Mouse (Mus musculus) adrenal gland, postnatal 10 days (tissue): ENCODE results near the gene Kbtbd2. TPM values are rescaled to one million over a fixed set of nuclear protein-coding genes. Genes with fewer than 3 reads are reported as not detected.
A peak's percentile ranks its signal among the peaks of the same experiment; 100 is the strongest.

ENCODE experiments used
- DNase-seq: peaks from one replicate; pipeline ENCODE4 v3.0.0; 2021; ENCODE audit warnings: mixed read lengths
- long read RNA-seq, 2 experiments: library from polyadenylated mRNA; stranded (forward); transcript quantifications; one replicate each; pipeline ENCODE4 v2.0.0; 2021
- total RNA-seq, 2 experiments: library from RNA; stranded (reverse); gene quantifications; 2 replicates each; pipeline ENCODE4 v1.2.3; 2021

The Kbtbd2 gene
- 10 to 100 TPM; 36.2 to 36.7 TPM for total RNA-seq
- long read RNA-seq, experiment 1, transcript Kbtbd2-202 (4 exons, 3,816 nt) = major isoform, 11 of 29 reads
- long read RNA-seq, experiment 1, partial matches to known transcripts = 4 of 29 reads
- long read RNA-seq, experiment 1, other reads (novel, unspliced or antisense) = 13 of 29 reads
- long read RNA-seq, experiment 2, transcript Kbtbd2-202 (4 exons, 3,816 nt) = major isoform, 7 of 11 reads
- long read RNA-seq, experiment 2, partial matches to known transcripts = 2 of 11 reads
- long read RNA-seq, experiment 2, other reads (novel, unspliced or antisense) = 1 of 11 reads

GRCm38 (mm10) chr6:56797311-56798151, at the start of gene Kbtbd2:
Gene Kbtbd2, minus strand, starts transcription at chr6:56797813.
- DNase-seq = peak; percentile 95

GRCm38 (mm10) chr6:56844365-56844764, 46.8 kb upstream of the Kbtbd2 start:
- DNase-seq = no peak

GRCm38 (mm10) chr6:56843229-56843628, 45.6 kb upstream of the Kbtbd2 start:
- no peak for DNase-seq

GRCm38 (mm10) chr6:56837621-56838020, 40.0 kb upstream of the Kbtbd2 start:
- DNase-seq = no peak

GRCm38 (mm10) chr6:56837166-56837565, 39.6 kb upstream of the Kbtbd2 start:
- no peak for DNase-seq

GRCm38 (mm10) chr6:56835532-56835931, 37.9 kb upstream of the Kbtbd2 start:
- no peak for DNase-seq

GRCm38 (mm10) chr6:56834769-56835168, 37.2 kb upstream of the Kbtbd2 start:
- no peak for DNase-seq

GRCm38 (mm10) chr6:56832830-56833229, 35.2 kb upstream of the Kbtbd2 start:
- DNase-seq = peak; percentile 12

- no peak for DNase-seq
Observed at GRCm38 (mm10) chr6:56832407-56832796, 34.8 kb upstream of the Kbtbd2 start.

GRCm38 (mm10) chr6:56831697-56832406, 34.2 kb upstream of the Kbtbd2 start, which contains the start of gene Fkbp9:
Gene Fkbp9, plus strand, starts transcription at chr6:56832059.
- peak; percentile 92 for DNase-seq

- no peak for DNase-seq
Observed at GRCm38 (mm10) chr6:56825657-56826056, 28.0 kb upstream of the Kbtbd2 start.

GRCm38 (mm10) chr6:56819124-56819487, 21.5 kb upstream of the Kbtbd2 start:
- DNase-seq = no peak

- no peak for DNase-seq
Observed at GRCm38 (mm10) chr6:56818436-56819123, 21.0 kb upstream of the Kbtbd2 start.

GRCm38 (mm10) chr6:56813332-56813731, 15.7 kb upstream of the Kbtbd2 start:
- DNase-seq = no peak

GRCm38 (mm10) chr6:56808656-56809055, 11.0 kb upstream of the Kbtbd2 start:
- peak; percentile 44 for DNase-seq

GRCm38 (mm10) chr6:56806195-56806594, 8.6 kb upstream of the Kbtbd2 start:
- DNase-seq = no peak

- DNase-seq = no peak
Observed at GRCm38 (mm10) chr6:56805026-56805425, 7.4 kb upstream of the Kbtbd2 start.

GRCm38 (mm10) chr6:56798152-56798465, 496 bp upstream of the Kbtbd2 start:
- no peak for DNase-seq

- DNase-seq = peak; percentile 55
Observed at GRCm38 (mm10) chr6:56796668-56797141, 908 bp downstream of the Kbtbd2 start.

GRCm38 (mm10) chr6:56796232-56796631, 1.4 kb downstream of the Kbtbd2 start:
- no peak for DNase-seq

GRCm38 (mm10) chr6:56794834-56795233, 2.8 kb downstream of the Kbtbd2 start:
- DNase-seq = no peak

GRCm38 (mm10) chr6:56789336-56789735, 8.3 kb downstream of the Kbtbd2 start:
- no peak for DNase-seq
